Mouse (Mus musculus) intestine, embryonic 16.5 days (tissue): Measurements from ENCODE around the gene Degs2. TPM values are rescaled to one million over a fixed set of nuclear protein-coding genes. Genes with fewer than 3 reads are reported as not detected.
A peak's percentile ranks its signal among the peaks of the same experiment; 100 is the strongest.

Experiments used
- ATAC-seq: fragments of 200-750 bp; cut with Nextera tagmentation; 2 replicates; pipeline ENCODE4 v1.8.0; 2017; ENCODE audit warnings: moderate TSS enrichment, moderate library complexity
- H3K27ac ChIP-seq: fragments of 300-500 bp; sonication (generic); 2 replicates; pipeline ENCODE4 v1.5.1; 2014; ENCODE audit warnings: mild to moderate bottlenecking, low read length
- H3K27me3 ChIP-seq: fragments of 300-500 bp; sonication (generic); replicated peaks from 2 replicates; pipeline ENCODE4 v1.6.1; 2014; ENCODE audit warnings: low read length, control low read depth, mixed read lengths; ENCODE audit not compliant: control insufficient read depth, insufficient read depth
- H3K36me3 ChIP-seq: fragments of 300-500 bp; sonication (generic); 2 replicates; pipeline ENCODE4 v1.6.1; 2014; ENCODE audit warnings: low read length, control low read depth; ENCODE audit not compliant: control insufficient read depth, insufficient read depth
- H3K4me1 ChIP-seq: fragments of 300-500 bp; sonication (generic); 2 replicates; pipeline ENCODE4 v1.6.1; 2014; ENCODE audit warnings: low read length, control low read depth, mixed read lengths; ENCODE audit not compliant: control insufficient read depth, insufficient read depth
- H3K4me2 ChIP-seq: fragments of 300-500 bp; sonication (generic); 2 replicates; pipeline ENCODE4 v1.6.1; 2014; ENCODE audit warnings: low read depth, low read length, control low read depth
- H3K4me3 ChIP-seq: fragments of 300-500 bp; sonication (generic); 2 replicates; pipeline ENCODE4 v1.5.1; 2014; ENCODE audit warnings: mild to moderate bottlenecking, low read length
- H3K9ac ChIP-seq: fragments of 300-500 bp; sonication (generic); 2 replicates; pipeline ENCODE4 v1.6.1; 2014; ENCODE audit warnings: low read depth, low read length
- H3K9me3 ChIP-seq: fragments of 300-500 bp; sonication (generic); 2 replicates; pipeline ENCODE4 v1.6.1; 2016; ENCODE audit warnings: low read length, control low read depth; ENCODE audit not compliant: control insufficient read depth
- WGBS: fragments of 180-500 bp; shearing (Covaris S2); extraction: QIAGEN DNeasy Blood & Tissue Kit; methylation state at CpG from one replicate; pipeline ENCODE4 v1.1.7; 2014; 5-methylcytosine and 5-hydroxymethylcytosine counted together
- polyA plus RNA-seq: library from polyadenylated mRNA; unstranded; fragments of >200 nt; fragmentation: Nextera tagmentation; extraction: Ambion mirVana; gene quantifications from 2 replicates; pipeline ENCODE4 v1.2.1, GENCODE M21; 2015

Gene Degs2
- polyA plus RNA-seq: 161 and 181 TPM in 2 replicates

- Histone ChIP-seq H3K36me3 (no peaks in the 10 kb centered on the region), H3K4me2 (peak within 1 kb of the TSS; percentile 59), H3K4me3 (peak within 1 kb of the TSS; percentile 58), H3K27me3 (peaks cover 12% of the 10 kb centered on the region; the same call in 1 of the 2 replicates), H3K9ac (peak within 1 kb of the TSS; percentile 75), H3K4me1 (peaks cover 10% of the 10 kb centered on the region; the same call in 1 of the 2 replicates), H3K27ac (peak within 1 kb of the TSS; percentile 93), H3K9me3 (no peaks in the 10 kb centered on the region)
- ATAC-seq: peak; percentile 78
- WGBS: 2% methylated on average over 32 of the region's 32 CpGs
Measured at GRCm38 (mm10) chr12:108702185-108702584, at the start of gene Degs2. Gene Degs2, minus strand, starts transcription at chr12:108702315.

GRCm38 (mm10) chr12:108751790-108752189 lies 49.7 kb upstream of the Degs2 start:
- no peaks in the 10 kb centered on the region for H3K27me3 ChIP-seq
- WGBS: 63% methylated on average over 9 of the region's 9 CpGs
- H3K36me3 ChIP-seq: no peaks in the 10 kb centered on the region
- H3K27ac ChIP-seq: no peak overlapping the region
- ATAC-seq: no peak
- no peak overlapping the region for H3K4me3 ChIP-seq
- no peaks in the 10 kb centered on the region for H3K4me1 ChIP-seq
- no peaks in the 10 kb centered on the region for H3K9me3 ChIP-seq
- no peak overlapping the region for H3K4me2 ChIP-seq
- no peak overlapping the region for H3K9ac ChIP-seq

- WGBS: 68% methylated on average over 3 of the region's 3 CpGs
Measured at GRCm38 (mm10) chr12:108750226-108750625, 48.1 kb upstream of the Degs2 start.

GRCm38 (mm10) chr12:108749454-108749853 lies 47.3 kb upstream of the Degs2 start:
- ATAC-seq: no peak
- Histone ChIP-seq H3K27me3 (no peaks in the 10 kb centered on the region), H3K4me3 (no peak overlapping the region), H3K4me2 (no peak overlapping the region), H3K36me3 (no peaks in the 10 kb centered on the region), H3K4me1 (no peaks in the 10 kb centered on the region), H3K9me3 (no peaks in the 10 kb centered on the region), H3K27ac (no peak overlapping the region), H3K9ac (no peak overlapping the region)
- WGBS: 86% methylated on average over 9 of the region's 9 CpGs

More at GRCm38 (mm10) chr12:108750226-108750625, 48.1 kb upstream of the Degs2 start:
- Histone ChIP-seq H3K27me3 (no peaks in the 10 kb centered on the region), H3K9ac (no peak overlapping the region), H3K27ac (no peak overlapping the region), H3K4me1 (no peaks in the 10 kb centered on the region), H3K9me3 (no peaks in the 10 kb centered on the region), H3K36me3 (no peaks in the 10 kb centered on the region), H3K4me2 (no peak overlapping the region), H3K4me3 (no peak overlapping the region)
- no peak for ATAC-seq

- H3K4me1 ChIP-seq: no peaks in the 10 kb centered on the region
- H3K9ac ChIP-seq: no peak overlapping the region
- no peaks in the 10 kb centered on the region for H3K9me3 ChIP-seq
- 79% methylated on average over 6 of the region's 6 CpGs for WGBS
- H3K27ac ChIP-seq: no peak overlapping the region
- H3K4me3 ChIP-seq: no peak overlapping the region
- no peaks in the 10 kb centered on the region for H3K27me3 ChIP-seq
- H3K4me2 ChIP-seq: no peak overlapping the region
- ATAC-seq: no peak
- no peaks in the 10 kb centered on the region for H3K36me3 ChIP-seq
Measured at GRCm38 (mm10) chr12:108749019-108749418, 46.9 kb upstream of the Degs2 start.

GRCm38 (mm10) chr12:108745990-108746389 lies 43.9 kb upstream of the Degs2 start:
- Histone ChIP-seq H3K4me1 (no peaks in the 10 kb centered on the region), H3K4me2 (no peak overlapping the region), H3K27me3 (no peaks in the 10 kb centered on the region), H3K9ac (no peak overlapping the region), H3K9me3 (no peaks in the 10 kb centered on the region), H3K4me3 (no peak overlapping the region), H3K27ac (no peak overlapping the region), H3K36me3 (no peaks in the 10 kb centered on the region)
- ATAC-seq: no peak

GRCm38 (mm10) chr12:108742241-108742640 lies 40.1 kb upstream of the Degs2 start:
- 79% methylated on average over 4 of the region's 4 CpGs for WGBS

GRCm38 (mm10) chr12:108741472-108741871 lies 39.4 kb upstream of the Degs2 start:
- Histone ChIP-seq H3K27ac (no peak overlapping the region), H3K4me2 (no peak overlapping the region), H3K4me3 (no peak overlapping the region), H3K9me3 (no peaks in the 10 kb centered on the region), H3K27me3 (no peaks in the 10 kb centered on the region), H3K36me3 (no peaks in the 10 kb centered on the region), H3K4me1 (no peaks in the 10 kb centered on the region), H3K9ac (no peak overlapping the region)
- 52% methylated on average over 2 of the region's 2 CpGs for WGBS
- ATAC-seq: no peak

More at GRCm38 (mm10) chr12:108742241-108742640, 40.1 kb upstream of the Degs2 start:
- Histone ChIP-seq H3K27me3 (no peaks in the 10 kb centered on the region), H3K4me1 (no peaks in the 10 kb centered on the region), H3K27ac (no peak overlapping the region), H3K4me3 (no peak overlapping the region), H3K9ac (no peak overlapping the region), H3K36me3 (no peaks in the 10 kb centered on the region), H3K4me2 (no peak overlapping the region), H3K9me3 (no peaks in the 10 kb centered on the region)
- ATAC-seq: no peak

- H3K36me3 ChIP-seq: no peaks in the 10 kb centered on the region
- WGBS: 92% methylated on average over 12 of the region's 12 CpGs
- H3K27me3 ChIP-seq: no peaks in the 10 kb centered on the region
- no peaks in the 10 kb centered on the region for H3K9me3 ChIP-seq
- ATAC-seq: no peak
- no peak overlapping the region for H3K9ac ChIP-seq
- no peak overlapping the region for H3K4me3 ChIP-seq
- H3K4me2 ChIP-seq: no peak overlapping the region
- H3K27ac ChIP-seq: no peak overlapping the region
- H3K4me1 ChIP-seq: no peaks in the 10 kb centered on the region
Measured at GRCm38 (mm10) chr12:108738745-108739144, 36.6 kb upstream of the Degs2 start.

GRCm38 (mm10) chr12:108737838-108738237 lies 35.7 kb upstream of the Degs2 start:
- Histone ChIP-seq H3K36me3 (no peaks in the 10 kb centered on the region), H3K9ac (no peak overlapping the region), H3K27ac (no peak overlapping the region), H3K27me3 (no peaks in the 10 kb centered on the region), H3K4me1 (no peaks in the 10 kb centered on the region), H3K4me3 (no peak overlapping the region), H3K9me3 (no peaks in the 10 kb centered on the region), H3K4me2 (no peak overlapping the region)
- WGBS: 91% methylated on average over 7 of the region's 7 CpGs
- no peak for ATAC-seq
